Mouse (Mus musculus) intestine, embryonic 14.5 days (tissue): Measurements from ENCODE around the gene Slc2a12. TPM values are rescaled to one million over a fixed set of nuclear protein-coding genes. Genes with fewer than 3 reads are reported as not detected.

Experiments used
- ATAC-seq: fragments of 200-750 bp; cut with Nextera tagmentation; replicated peaks from 2 replicates; pipeline ENCODE4 v1.8.0; 2017; ENCODE audit warnings: low read depth, moderate number of reproducible peaks, moderate TSS enrichment, moderate library complexity; ENCODE audit not compliant: low FRiP score, low TSS enrichment
- DNase-seq: peaks from one replicate; pipeline ENCODE4 v3.0.0-alpha.2; 2018; ENCODE audit warnings: low spot score
- H3K27ac ChIP-seq: fragments of 300-500 bp; sonication (generic); 2 replicates; pipeline ENCODE4 v1.5.1; 2014; ENCODE audit warnings: low read depth, mild to moderate bottlenecking, control low read depth
- H3K27me3 ChIP-seq: fragments of 300-500 bp; sonication (generic); replicated peaks from 2 replicates; pipeline ENCODE4 v1.6.1; 2014; ENCODE audit warnings: low read length, control low read depth; ENCODE audit not compliant: control insufficient read depth, insufficient read depth
- H3K36me3 ChIP-seq: fragments of 300-500 bp; sonication (generic); 2 replicates; pipeline ENCODE4 v1.6.1; 2014; ENCODE audit warnings: low read length, control low read depth; ENCODE audit not compliant: control insufficient read depth, insufficient read depth
- H3K4me1 ChIP-seq: fragments of 300-500 bp; sonication (generic); replicated peaks from 2 replicates; pipeline ENCODE4 v1.6.1; 2014; ENCODE audit warnings: low read length, control low read depth, mixed read lengths; ENCODE audit not compliant: control insufficient read depth, insufficient read depth
- H3K4me2 ChIP-seq: fragments of 300-500 bp; sonication (generic); 2 replicates; pipeline ENCODE4 v1.6.1; 2014; ENCODE audit warnings: low read length
- H3K4me3 ChIP-seq: fragments of 300-500 bp; sonication (generic); 2 replicates; pipeline ENCODE4 v1.5.1; 2014; ENCODE audit warnings: low read depth, low read length, control low read depth, mixed read lengths
- H3K9ac ChIP-seq: fragments of 300-500 bp; sonication (generic); 2 replicates; pipeline ENCODE4 v1.6.1; 2014; ENCODE audit warnings: mild to moderate bottlenecking, low read length
- H3K9me3 ChIP-seq: fragments of 300-500 bp; sonication (generic); 2 replicates; pipeline ENCODE4 v1.6.1; 2016; ENCODE audit warnings: low read length, control low read depth; ENCODE audit not compliant: control insufficient read depth
- WGBS: fragments of 180-500 bp; shearing (Covaris S2); extraction: QIAGEN DNeasy Blood & Tissue Kit; methylation state at CpG from one replicate; pipeline ENCODE4 v1.1.7; 2014; 5-methylcytosine and 5-hydroxymethylcytosine counted together
- polyA plus RNA-seq: library from polyadenylated mRNA; unstranded; fragments of >200 nt; fragmentation: Nextera tagmentation; extraction: Ambion mirVana; gene quantifications from 2 replicates; pipeline ENCODE4 v1.2.1, GENCODE M21; 2014

Gene Slc2a12
- polyA plus RNA-seq, 1 experiment from 2014 or later = 0.53 TPM

DNA sequence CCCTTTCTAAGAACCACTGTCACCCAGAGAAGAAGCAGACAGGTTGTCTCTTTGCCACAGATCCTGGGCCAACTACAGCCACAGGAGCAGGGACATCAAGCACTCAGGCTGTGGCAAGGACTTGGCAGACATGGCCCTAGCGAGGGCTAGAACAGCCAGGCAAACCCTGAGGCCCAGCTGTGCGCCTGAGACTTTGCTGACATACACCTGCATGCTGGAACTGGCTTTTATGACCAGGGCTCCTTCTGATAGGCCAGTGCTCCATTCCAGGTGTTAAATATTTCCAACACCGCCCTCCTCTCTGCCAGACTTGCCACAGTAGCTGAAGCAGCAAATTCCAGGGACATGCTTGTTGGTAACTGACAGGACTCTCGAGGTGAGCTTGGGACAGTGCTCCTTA lies 3.9 kb downstream of the Slc2a12 start:
- DNase-seq (no peak), ATAC-seq (peak; percentile 66; the same call in 1 of the 2 replicates)
- Histone ChIP-seq H3K36me3 (no peaks in the 10 kb centered on the region), H3K9ac (no peak overlapping the region), H3K27ac (no peak overlapping the region), H3K9me3 (no peaks in the 10 kb centered on the region), H3K27me3 (no peaks in the 10 kb centered on the region), H3K4me2 (no peak overlapping the region), H3K4me3 (no peak overlapping the region), H3K4me1 (no peaks in the 10 kb centered on the region)
- WGBS = 55% methylated on average over 4 of the region's 4 CpGs

DNA sequence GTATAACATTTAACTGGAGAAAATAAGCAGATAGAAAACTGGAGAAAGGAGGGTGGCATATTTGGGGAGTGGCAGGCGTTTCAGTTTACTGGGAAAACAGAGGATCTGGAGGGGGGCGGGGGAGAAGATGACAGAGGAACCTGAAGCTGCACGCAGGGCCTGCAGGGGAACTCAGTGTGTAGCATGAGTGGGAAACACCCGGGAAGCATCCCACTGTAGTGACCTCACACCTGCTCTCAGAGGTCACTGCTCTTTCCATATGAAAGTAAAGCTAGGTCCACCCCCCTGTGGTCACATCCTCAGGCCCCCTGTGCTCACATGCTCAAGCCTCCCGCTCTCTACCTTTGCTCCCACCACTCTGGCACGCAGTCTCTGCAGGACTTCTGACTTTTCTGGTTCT lies 9.0 kb downstream of the Slc2a12 start:
- peak; percentile 32 for DNase-seq
- no peak for ATAC-seq
- no peak overlapping the region for H3K4me3 ChIP-seq
- no peak overlapping the region for H3K9ac ChIP-seq
- H3K9me3 ChIP-seq = no peaks in the 10 kb centered on the region
- no peaks in the 10 kb centered on the region for H3K36me3 ChIP-seq
- H3K27me3 ChIP-seq = no peaks in the 10 kb centered on the region
- H3K27ac ChIP-seq = no peak overlapping the region
- WGBS = 38% methylated on average over 6 of the region's 6 CpGs
- no peak overlapping the region for H3K4me2 ChIP-seq
- H3K4me1 ChIP-seq = no peaks in the 10 kb centered on the region

DNA sequence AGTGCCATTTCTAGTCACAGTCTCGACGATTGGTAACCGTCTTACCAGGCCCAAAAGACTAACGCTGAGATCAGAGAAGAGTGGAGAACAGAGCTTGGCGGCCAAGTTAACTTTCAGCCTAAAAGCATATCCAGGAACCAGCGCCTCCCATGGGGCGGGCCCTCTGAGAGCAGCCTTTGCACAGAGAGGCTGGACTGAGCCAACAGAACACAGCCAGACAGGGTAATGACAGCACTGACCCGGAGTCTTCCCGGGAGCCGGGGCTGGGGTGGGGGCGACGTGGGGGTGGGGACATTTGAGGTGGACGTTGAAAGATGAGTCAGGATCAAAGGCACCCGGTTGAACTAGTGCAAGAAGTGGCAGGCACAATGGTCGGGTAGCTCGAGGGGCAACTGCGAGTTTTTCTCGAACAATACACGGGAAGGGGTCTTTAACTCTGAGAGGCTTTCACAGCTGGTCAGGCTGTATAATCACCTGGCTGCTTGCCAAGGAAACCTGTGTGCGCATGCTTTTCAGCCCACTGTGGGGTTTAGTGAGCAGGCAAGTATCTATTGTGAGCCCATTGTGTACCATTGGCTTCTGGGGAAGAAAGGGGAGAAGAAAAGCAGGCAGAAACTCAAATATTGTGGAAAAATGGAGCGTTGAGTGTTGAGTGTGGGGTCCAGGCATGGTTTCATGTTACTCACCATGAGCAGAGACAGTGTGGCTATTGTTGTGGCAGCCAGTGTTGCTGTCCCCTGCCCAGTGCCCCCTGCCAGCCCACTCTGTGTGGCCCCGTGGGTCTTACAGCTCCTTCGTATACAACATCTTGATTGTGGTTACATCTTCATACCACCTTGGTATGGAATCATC lies 13.9 kb downstream of the Slc2a12 start:
- Histone ChIP-seq H3K27ac (no peak overlapping the region), H3K4me2 (peak overlapping the region; percentile 25), H3K9ac (no peak overlapping the region), H3K36me3 (no peaks in the 10 kb centered on the region), H3K9me3 (no peaks in the 10 kb centered on the region), H3K4me1 (no peaks in the 10 kb centered on the region), H3K4me3 (no peak overlapping the region), H3K27me3 (no peaks in the 10 kb centered on the region)
- DNase-seq = peak; percentile 55
- WGBS = 44% methylated on average over 23 of the region's 23 CpGs
- ATAC-seq = no peak

DNA sequence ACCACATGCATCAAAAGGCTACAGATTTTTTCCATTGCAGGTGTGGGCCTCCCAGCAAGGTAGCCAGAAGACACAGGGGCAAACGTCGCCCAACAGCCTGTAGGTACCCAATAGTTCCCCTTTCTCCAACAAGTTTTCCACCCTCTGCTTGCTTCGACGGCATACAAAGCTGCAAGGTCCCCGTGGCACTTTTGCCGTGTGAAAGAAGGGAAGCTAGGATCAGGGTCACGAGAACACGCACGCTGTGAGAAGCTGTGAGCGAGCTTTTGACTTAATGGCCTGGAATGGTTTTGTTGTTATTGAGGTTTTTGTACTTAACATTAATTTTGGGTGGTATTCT lies 14.5 kb downstream of the Slc2a12 start:
- Histone ChIP-seq H3K9me3 (no peaks in the 10 kb centered on the region), H3K27me3 (no peaks in the 10 kb centered on the region), H3K36me3 (no peaks in the 10 kb centered on the region), H3K4me2 (no peak overlapping the region), H3K4me3 (no peak overlapping the region), H3K27ac (no peak overlapping the region), H3K9ac (no peak overlapping the region), H3K4me1 (no peaks in the 10 kb centered on the region)
- no peak for ATAC-seq
- 90% methylated on average over 10 of the region's 10 CpGs for WGBS
- DNase-seq = no peak

DNA sequence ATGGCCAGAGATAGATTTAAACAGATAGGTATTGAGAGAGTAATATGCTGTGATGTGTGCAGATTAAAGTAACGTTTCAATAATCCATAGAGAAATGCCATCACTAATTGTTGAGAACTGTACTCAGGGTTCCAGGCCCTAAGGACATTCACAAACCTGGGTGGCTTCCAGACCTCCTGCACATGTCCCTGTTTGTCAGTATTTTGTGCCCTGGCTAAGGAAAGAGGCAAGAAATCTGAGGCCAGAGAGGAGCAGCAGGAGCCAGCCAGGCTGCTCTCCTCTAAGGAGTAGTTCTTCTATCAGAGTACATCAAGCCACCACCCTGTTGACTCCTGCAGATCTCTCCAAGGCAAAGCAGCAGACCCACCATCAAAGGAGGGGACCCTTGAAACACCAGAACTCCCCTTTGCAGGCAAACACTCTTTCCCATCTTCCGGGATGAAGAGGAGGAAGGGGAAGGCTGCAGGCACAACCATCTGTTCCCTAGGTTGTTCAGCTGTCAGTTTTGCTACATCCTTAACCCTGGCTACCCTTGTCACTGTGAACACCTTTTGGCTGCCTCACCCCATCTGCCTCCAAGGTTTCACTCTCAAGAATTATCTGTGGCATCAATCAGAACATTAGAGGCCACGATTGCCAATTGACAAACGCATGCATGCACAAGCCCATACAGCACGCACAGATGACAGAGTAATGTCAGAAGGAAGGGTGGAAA lies 15.6 kb downstream of the Slc2a12 start:
- DNase-seq (peak; percentile 13), ATAC-seq (no peak)
- WGBS = 85% methylated on average over 5 of the region's 5 CpGs
- H3K4me3 ChIP-seq = no peak overlapping the region
- H3K27ac ChIP-seq = no peak overlapping the region
- H3K9ac ChIP-seq = no peak overlapping the region
- no peaks in the 10 kb centered on the region for H3K36me3 ChIP-seq
- H3K4me2 ChIP-seq = no peak overlapping the region
- H3K9me3 ChIP-seq = no peaks in the 10 kb centered on the region
- H3K4me1 ChIP-seq = no peaks in the 10 kb centered on the region
- no peaks in the 10 kb centered on the region for H3K27me3 ChIP-seq

DNA sequence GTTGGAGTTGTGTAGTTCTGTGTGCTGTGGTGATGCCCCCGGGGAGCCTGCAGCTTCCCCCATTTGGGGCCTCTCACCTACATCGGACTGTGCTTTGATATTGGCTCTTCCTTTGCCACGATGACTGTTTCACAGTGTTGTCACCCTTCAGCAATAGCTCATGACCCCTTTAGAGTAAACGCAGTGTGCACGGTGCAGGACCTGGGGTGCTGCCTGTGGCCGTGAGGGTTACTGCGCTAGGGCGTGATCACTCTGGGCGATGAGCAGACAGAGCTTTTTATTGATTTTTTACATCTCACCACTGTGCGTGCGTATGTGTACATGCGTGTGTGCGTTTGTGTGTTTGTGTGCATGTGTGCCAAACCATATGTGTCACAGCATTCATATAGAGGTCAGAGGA lies 23.7 kb downstream of the Slc2a12 start:
- DNase-seq (no peak), ATAC-seq (no peak)
- no peak overlapping the region for H3K9ac ChIP-seq
- H3K4me3 ChIP-seq = no peak overlapping the region
- no peaks in the 10 kb centered on the region for H3K4me1 ChIP-seq
- 81% methylated on average over 13 of the region's 13 CpGs for WGBS
- H3K36me3 ChIP-seq = no peaks in the 10 kb centered on the region
- H3K9me3 ChIP-seq = no peaks in the 10 kb centered on the region
- H3K27me3 ChIP-seq = no peaks in the 10 kb centered on the region
- no peak overlapping the region for H3K27ac ChIP-seq
- no peak overlapping the region for H3K4me2 ChIP-seq

DNA sequence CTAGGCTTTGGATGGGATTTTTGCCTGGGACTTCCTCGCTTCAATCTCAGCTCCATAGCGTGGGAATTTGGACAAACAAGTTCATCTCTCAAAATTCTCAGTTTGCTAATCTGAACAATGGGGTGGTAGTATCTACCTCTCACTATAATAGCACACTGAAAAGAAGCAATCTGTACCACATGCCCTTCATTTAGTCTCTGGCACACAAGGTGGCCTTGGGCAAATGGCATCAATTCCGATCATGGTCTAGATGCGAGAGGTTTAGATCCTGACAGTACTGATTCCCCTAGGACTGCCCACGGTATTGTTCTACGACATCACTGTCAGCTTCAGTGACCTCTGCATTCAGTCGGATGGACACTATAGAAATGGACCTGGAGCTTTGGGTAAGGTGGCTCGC lies 29.4 kb downstream of the Slc2a12 start:
- Histone ChIP-seq H3K36me3 (no peaks in the 10 kb centered on the region), H3K4me2 (no peak overlapping the region), H3K27me3 (no peaks in the 10 kb centered on the region), H3K9ac (no peak overlapping the region), H3K9me3 (no peaks in the 10 kb centered on the region), H3K4me3 (no peak overlapping the region), H3K4me1 (no peaks in the 10 kb centered on the region), H3K27ac (no peak overlapping the region)
- DNase-seq (no peak), ATAC-seq (no peak)
- 92% methylated on average over 8 of the region's 8 CpGs for WGBS

DNA sequence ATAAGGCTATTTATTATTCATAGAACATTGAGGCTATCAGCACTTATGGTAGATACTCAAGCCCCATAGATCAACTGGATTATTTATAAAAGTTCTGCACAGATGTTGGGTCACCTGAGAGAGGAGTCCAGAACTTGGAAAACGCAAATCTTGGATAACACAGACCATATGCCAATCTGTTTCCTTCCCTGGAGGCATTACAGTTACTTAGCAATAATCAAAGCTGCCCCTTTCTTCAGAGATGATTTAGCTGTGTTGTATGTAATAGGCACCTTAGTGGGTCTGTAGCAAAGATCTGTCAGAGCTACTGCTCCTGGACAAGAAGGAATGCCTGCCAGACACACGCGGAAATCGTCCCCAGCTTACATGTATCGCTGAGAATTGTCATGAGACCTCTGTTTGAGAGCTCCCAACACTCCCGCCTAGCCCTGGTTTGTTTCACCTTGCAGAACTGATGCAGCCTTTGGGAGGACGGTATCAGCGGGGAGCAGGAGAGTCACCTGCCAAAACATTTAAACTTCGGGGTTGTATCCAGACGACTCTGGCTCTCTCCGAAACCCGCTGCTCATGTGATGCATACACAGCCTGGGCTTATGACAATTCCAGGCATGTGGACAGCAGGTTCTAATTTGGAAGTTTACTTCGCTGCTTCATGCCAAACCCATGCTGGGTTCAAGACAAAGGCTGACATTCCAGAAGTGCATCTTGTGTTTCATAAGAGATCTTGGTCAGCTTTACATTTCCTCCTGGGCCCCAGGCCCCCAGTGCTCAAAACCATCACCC lies 31.2 kb downstream of the Slc2a12 start:
- 69% methylated on average over 13 of the region's 13 CpGs for WGBS
- no peaks in the 10 kb centered on the region for H3K36me3 ChIP-seq
- DNase-seq = no peak
- no peak overlapping the region for H3K9ac ChIP-seq
- H3K4me3 ChIP-seq = no peak overlapping the region
- H3K4me2 ChIP-seq = no peak overlapping the region
- no peaks in the 10 kb centered on the region for H3K9me3 ChIP-seq
- no peaks in the 10 kb centered on the region for H3K4me1 ChIP-seq
- H3K27me3 ChIP-seq = no peaks in the 10 kb centered on the region
- H3K27ac ChIP-seq = no peak overlapping the region
- ATAC-seq = no peak
